Mouse (Mus musculus) megakaryocyte, embryonic 14.5 days (primary cell): Measurements from ENCODE around the gene Peli2. TPM values are rescaled to one million over a fixed set of nuclear protein-coding genes. Genes with fewer than 3 reads are reported as not detected.
A peak's percentile ranks its signal among the peaks of the same experiment; 100 is the strongest.

Experiments used
- H3K27me3 ChIP-seq: replicated peaks from 2 replicates; pipeline ENCODE3; 2012; ENCODE audit warnings: inconsistent platforms
- H3K36me3 ChIP-seq: replicated peaks from 2 replicates; pipeline ENCODE3; 2012; ENCODE audit warnings: low read length, inconsistent platforms, mixed read lengths
- H3K4me1 ChIP-seq: 2 replicates; pipeline ENCODE4 v1.6.1; 2012; ENCODE audit warnings: inconsistent platforms
- H3K4me3 ChIP-seq: replicated peaks from 2 replicates; pipeline ENCODE3; 2012; ENCODE audit warnings: moderate library complexity, mild to moderate bottlenecking, inconsistent platforms
- H3K9me3 ChIP-seq: 2 replicates; pipeline ENCODE4 v1.6.1; 2012; ENCODE audit warnings: inconsistent platforms
- FLI1 ChIP-seq: IDR thresholded peaks from 2 replicates; pipeline ENCODE4 v1.6.1; 2012; ENCODE audit warnings: low read length, inconsistent platforms, mixed read lengths
- GATA1 ChIP-seq: IDR thresholded peaks from 3 replicates; pipeline ENCODE4 v1.6.1; 2012; ENCODE audit warnings: mixed read lengths, low read length, inconsistent platforms, borderline replicate concordance
- polyA plus RNA-seq: library from polyadenylated mRNA; stranded (reverse); fragments of >175 nt; gene quantifications from 2 replicates; pipeline ENCODE4 v1.2.3, GENCODE M21; 2012; ENCODE audit warnings: low replicate concordance; ENCODE audit not compliant: insufficient read depth

Peli2 gene
- polyA plus RNA-seq, 1 experiment = 2.8 TPM

GRCm38 (mm10) chr14:48241335-48241734 is 120.7 kb downstream of the Peli2 start:
- peaks cover 1% of the 10 kb centered on the region for H3K27me3 ChIP-seq
- no peaks in the 10 kb centered on the region for H3K36me3 ChIP-seq
- no peaks in the 10 kb centered on the region for H3K9me3 ChIP-seq
- no peak overlapping the region for H3K4me3 ChIP-seq
- no peak for TF ChIP-seq FLI1
- TF ChIP-seq GATA1 = no peak
- no peaks in the 10 kb centered on the region for H3K4me1 ChIP-seq

DNA sequence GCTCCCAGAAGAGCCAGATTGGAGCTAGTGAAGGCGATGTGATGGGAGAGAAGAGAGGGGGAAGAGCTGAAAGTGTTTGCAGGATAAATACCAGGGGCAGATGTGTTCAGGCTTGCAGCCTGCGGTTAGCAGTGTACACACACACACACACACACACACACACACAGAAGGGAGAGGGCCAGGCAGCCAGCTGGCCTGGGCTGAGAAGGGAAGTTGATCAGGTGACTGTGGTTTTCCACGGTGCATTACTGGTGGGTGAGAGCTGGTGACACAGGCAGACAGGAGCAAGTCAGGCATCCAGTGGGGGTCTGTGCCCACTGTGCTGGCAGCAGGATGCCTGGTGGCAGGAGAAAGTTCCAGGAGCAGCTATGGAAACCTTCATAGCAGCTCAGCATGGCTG is 125.6 kb downstream of the Peli2 start:
- TF ChIP-seq GATA1 (no peak), FLI1 (no peak)
- Histone ChIP-seq H3K27me3 (peaks cover 1% of the 10 kb centered on the region), H3K4me3 (peak overlapping the region; percentile 1), H3K36me3 (no peaks in the 10 kb centered on the region), H3K4me1 (no peaks in the 10 kb centered on the region), H3K9me3 (no peaks in the 10 kb centered on the region)

GRCm38 (mm10) chr14:48246963-48247362 is 126.3 kb downstream of the Peli2 start:
- TF ChIP-seq FLI1 (no peak), GATA1 (no peak)
- Histone ChIP-seq H3K27me3 (peaks cover 1% of the 10 kb centered on the region), H3K36me3 (no peaks in the 10 kb centered on the region), H3K4me1 (no peaks in the 10 kb centered on the region), H3K4me3 (no peak overlapping the region), H3K9me3 (no peaks in the 10 kb centered on the region)

GRCm38 (mm10) chr14:48249459-48249858 is 128.8 kb downstream of the Peli2 start:
- Histone ChIP-seq H3K4me3 (no peak overlapping the region), H3K27me3 (peaks cover 1% of the 10 kb centered on the region), H3K9me3 (no peaks in the 10 kb centered on the region), H3K4me1 (peaks cover 5% of the 10 kb centered on the region; the same call in 1 of the 2 replicates), H3K36me3 (no peaks in the 10 kb centered on the region)
- TF ChIP-seq FLI1 (no peak), GATA1 (no peak)

DNA sequence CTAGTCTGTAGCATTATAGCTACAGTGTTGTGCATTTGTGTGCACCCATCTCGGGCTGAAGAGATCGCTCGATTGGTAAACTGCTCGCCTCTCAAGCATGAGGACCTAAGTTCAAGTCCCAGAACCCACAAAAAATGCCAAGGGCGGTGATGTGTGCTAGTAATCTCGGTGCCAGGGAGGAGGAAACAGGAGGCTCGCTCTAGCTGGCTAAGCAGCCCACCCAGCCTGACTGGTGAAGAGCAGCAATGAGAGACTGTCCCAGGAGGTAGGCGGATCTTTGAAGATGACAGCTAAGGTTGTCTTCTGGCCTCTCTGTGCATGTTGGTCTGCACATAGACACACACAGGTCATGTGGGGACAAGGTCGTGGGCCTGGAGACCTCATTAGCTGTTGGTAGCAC is 129.3 kb downstream of the Peli2 start:
- no peak for TF ChIP-seq GATA1
- no peak for TF ChIP-seq FLI1
- Histone ChIP-seq H3K9me3 (no peaks in the 10 kb centered on the region), H3K4me1 (peaks cover 5% of the 10 kb centered on the region; the same call in 1 of the 2 replicates), H3K4me3 (no peak overlapping the region), H3K27me3 (peaks cover 1% of the 10 kb centered on the region), H3K36me3 (no peaks in the 10 kb centered on the region)

DNA sequence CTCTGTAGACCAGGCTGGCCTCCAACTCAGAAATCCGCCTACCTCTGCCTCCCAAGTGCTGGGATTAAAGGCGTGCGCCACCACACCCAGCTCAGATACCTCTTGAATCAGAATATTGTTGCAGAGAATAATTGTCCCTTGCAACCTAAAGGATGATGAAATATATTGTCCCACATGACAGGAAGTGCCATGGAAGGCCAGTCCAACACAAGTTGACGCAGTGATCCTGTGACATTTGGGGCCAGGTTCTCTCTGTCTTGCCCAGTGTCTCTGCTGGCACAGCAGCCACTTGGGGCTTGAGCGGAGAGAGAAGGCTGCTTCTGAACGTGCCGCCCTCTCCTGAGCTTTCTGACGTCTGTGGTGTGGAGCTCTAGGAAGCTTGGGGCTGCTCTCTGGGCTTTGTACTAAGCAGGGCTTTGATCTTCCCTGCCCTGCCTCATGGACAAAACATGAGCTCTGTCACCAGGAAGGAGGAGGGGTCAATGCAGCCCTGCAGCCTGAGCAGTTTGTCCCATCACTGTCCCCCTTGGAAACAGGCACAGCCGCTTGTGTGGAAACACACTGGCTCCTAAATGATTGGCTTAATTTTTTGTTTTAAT is 130.9 kb downstream of the Peli2 start:
- Histone ChIP-seq H3K36me3 (no peaks in the 10 kb centered on the region), H3K9me3 (no peaks in the 10 kb centered on the region), H3K4me3 (no peak overlapping the region), H3K27me3 (no peaks in the 10 kb centered on the region), H3K4me1 (peaks cover 5% of the 10 kb centered on the region; the same call in 1 of the 2 replicates)
- TF ChIP-seq GATA1 (no peak), FLI1 (no peak)

GRCm38 (mm10) chr14:48253183-48253582 is 132.6 kb downstream of the Peli2 start:
- no peaks in the 10 kb centered on the region for H3K27me3 ChIP-seq
- H3K9me3 ChIP-seq = no peaks in the 10 kb centered on the region
- peaks cover 5% of the 10 kb centered on the region; the same call in 1 of the 2 replicates for H3K4me1 ChIP-seq
- peak overlapping the region; percentile 82 for H3K4me3 ChIP-seq
- H3K36me3 ChIP-seq = no peaks in the 10 kb centered on the region
- TF ChIP-seq FLI1 = no peak
- TF ChIP-seq GATA1 = no peak

DNA sequence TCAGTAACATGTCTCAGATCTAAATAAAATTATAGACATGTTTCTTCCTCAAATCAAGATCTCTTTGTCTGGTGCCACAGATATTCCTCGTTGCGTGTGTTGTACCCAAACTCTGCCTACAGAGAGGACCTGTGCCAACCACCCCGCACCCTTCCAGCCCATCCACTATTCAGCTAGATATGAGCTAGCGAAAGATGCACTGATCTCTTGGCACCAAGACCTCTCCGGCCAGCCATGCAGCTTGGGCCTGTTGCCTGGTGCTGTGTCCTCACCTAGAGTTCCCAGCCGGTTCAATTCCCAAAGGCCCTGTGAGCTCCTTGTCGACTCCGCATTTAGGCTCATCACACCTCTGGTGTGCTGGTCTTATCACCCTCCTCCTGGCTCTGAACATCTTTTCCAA is 134.1 kb downstream of the Peli2 start:
- TF ChIP-seq GATA1 (no peak), FLI1 (no peak)
- Histone ChIP-seq H3K27me3 (no peaks in the 10 kb centered on the region), H3K4me1 (peaks cover 5% of the 10 kb centered on the region; the same call in 1 of the 2 replicates), H3K9me3 (no peaks in the 10 kb centered on the region), H3K36me3 (no peaks in the 10 kb centered on the region), H3K4me3 (no peak overlapping the region)

GRCm38 (mm10) chr14:48255290-48255689 is 134.7 kb downstream of the Peli2 start:
- Histone ChIP-seq H3K4me3 (no peak overlapping the region), H3K36me3 (no peaks in the 10 kb centered on the region), H3K9me3 (no peaks in the 10 kb centered on the region), H3K27me3 (no peaks in the 10 kb centered on the region), H3K4me1 (peaks cover 5% of the 10 kb centered on the region; the same call in 1 of the 2 replicates)
- no peak for TF ChIP-seq GATA1
- TF ChIP-seq FLI1 = no peak

DNA sequence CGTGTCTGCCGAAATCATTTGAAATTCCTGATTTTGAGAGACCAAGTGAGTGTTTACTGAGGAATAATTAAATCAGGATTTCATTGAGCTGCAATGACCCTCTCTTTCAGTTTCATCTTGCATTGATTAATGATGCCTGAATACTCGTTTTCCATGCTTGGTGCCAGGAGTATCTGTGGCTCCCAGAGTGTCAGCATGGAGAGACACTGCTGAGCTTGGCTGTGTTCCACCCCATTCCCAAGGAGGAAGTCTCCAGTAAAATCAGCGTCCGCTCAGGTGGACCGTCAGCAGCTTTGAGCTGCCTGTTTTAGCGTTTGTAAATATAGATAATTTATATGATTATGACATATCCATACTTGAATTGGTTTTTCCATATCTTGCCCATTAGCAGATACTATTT is 137.1 kb downstream of the Peli2 start:
- no peaks in the 10 kb centered on the region for H3K9me3 ChIP-seq
- TF ChIP-seq GATA1 (no peak), FLI1 (no peak)
- H3K36me3 ChIP-seq = no peaks in the 10 kb centered on the region
- H3K27me3 ChIP-seq = no peaks in the 10 kb centered on the region
- no peak overlapping the region for H3K4me3 ChIP-seq
- peaks cover 5% of the 10 kb centered on the region; the same call in 1 of the 2 replicates for H3K4me1 ChIP-seq
